Mouse (Mus musculus) ES-E14 (cell line): ENCODE measurements around the gene Gm9736.
"Not testable (repeated sequence)": the region's sequence is repeated elsewhere in the genome, so short reads cannot be mapped to it uniquely, and the experiment has no call there.

Source experiments
- CHD2 ChIP-seq: IDR thresholded peaks from 2 replicates; pipeline ENCODE4 v1.6.1; 2014; ENCODE audit warnings: mild to moderate bottlenecking, low read depth, low read length, inconsistent platforms
- HCFC1 ChIP-seq: IDR thresholded peaks from 2 replicates; pipeline ENCODE4 v1.6.1; 2012; ENCODE audit warnings: low read length, inconsistent platforms, borderline replicate concordance; ENCODE audit not compliant: insufficient read depth
- ZC3H11A ChIP-seq: IDR thresholded peaks from 2 replicates; pipeline ENCODE4 v1.6.1; 2012; ENCODE audit warnings: low read depth, mild to moderate bottlenecking, inconsistent platforms, low read length, borderline replicate concordance
- ZNF384 ChIP-seq: IDR thresholded peaks from 2 replicates; pipeline ENCODE4 v1.6.1; 2012; ENCODE audit warnings: low read depth, low read length, inconsistent platforms

GRCm38 (mm10) chr10:77787876-77788275, 36.7 kb upstream of the Gm9736 start, which contains the start of gene Gm7137:
- TF ChIP-seq ZC3H11A, HCFC1, CHD2, ZNF384: not testable (repeated sequence)
